Mouse (Mus musculus): Measurements from ENCODE around the gene Fndc1.

Gene Fndc1

GRCm38 (mm10) chr17:7690271-7690670 is 136.8 kb downstream of the Fndc1 start:
- no peak for DNase-seq (ENCODE audit: low spot score)
